Mouse (Mus musculus) MEL (cell line): ENCODE measurements around the gene Ppif.

ENCODE experiments used
- CTCF ChIP-seq, 3 experiments: IDR thresholded peaks in 2 of 3; conservative IDR thresholded peaks in 1 of 3; 2 replicates each; pipeline ENCODE4 v1.5.1; 2011 to 2012; ENCODE audit warnings: low read length in 3 of 3, low read depth in 2 of 3, mild to moderate bottlenecking in 2 of 3, improper control_type of control experiment in 1 of 3, inconsistent platforms in 1 of 3, mixed read lengths in 1 of 3, moderate library complexity in 1 of 3; ENCODE audit not compliant: control insufficient read depth in 1 of 3, insufficient read depth in 1 of 3, poor library complexity in 1 of 3, severe bottlenecking in 1 of 3
- GABPA ChIP-seq: IDR thresholded peaks from 2 replicates; pipeline ENCODE4 v1.6.1; 2012; ENCODE audit warnings: low read depth, mild to moderate bottlenecking, inconsistent platforms, low read length, improper control_type of control experiment, moderate library complexity
- POLR2A ChIP-seq, 2 experiments: IDR thresholded peaks; 2 replicates each; pipeline ENCODE4 v1.6.1; 2011 to 2012; ENCODE audit warnings: low read length in 2 of 2, mild to moderate bottlenecking in 2 of 2, control low read depth in 1 of 2, improper control_type of control experiment in 1 of 2, low read depth in 1 of 2, moderate library complexity in 1 of 2; ENCODE audit not compliant: control insufficient read depth in 1 of 2, insufficient read depth in 1 of 2, poor library complexity in 1 of 2
- POLR2AphosphoS2 ChIP-seq: IDR thresholded peaks from 2 replicates; pipeline ENCODE4 v1.6.1; 2011; ENCODE audit warnings: low read length, improper control_type of control experiment

DNA sequence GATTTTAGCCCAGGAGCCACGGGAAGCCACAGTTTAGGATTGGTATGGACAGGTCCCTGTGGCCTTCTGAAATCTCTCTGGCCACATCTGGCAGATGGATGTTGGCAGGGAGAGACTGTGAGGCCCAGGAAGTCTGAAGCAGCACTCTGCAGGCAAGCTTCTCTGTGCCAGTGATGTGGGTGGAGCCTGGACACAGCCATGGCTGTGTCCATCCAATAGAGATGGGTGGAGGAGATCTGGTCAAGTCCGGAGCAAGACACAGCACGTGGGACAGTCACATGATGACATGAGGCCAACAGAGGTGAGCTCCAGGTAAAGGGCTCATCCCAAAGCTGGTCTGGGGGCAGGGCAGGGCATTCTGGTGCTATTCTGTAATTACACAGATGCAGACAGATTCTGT is 47.3 kb downstream of the Ppif start:
- TF ChIP-seq POLR2A (IDR thresholded peaks at IDR 0.05; ENCODE audit: control insufficient read depth in 1 of 2, insufficient read depth in 1 of 2, low read depth in 1 of 2, low read length in 2 of 2, poor library complexity in 1 of 2), result no peak
- TF ChIP-seq CTCF (IDR thresholded peaks at IDR 0.05 in 2 of 3, conservative IDR thresholded peaks at IDR 0.05 in 1 of 3; ENCODE audit: control insufficient read depth in 1 of 3, insufficient read depth in 1 of 3, low read depth in 2 of 3, low read length in 3 of 3, poor library complexity in 1 of 3, severe bottlenecking in 1 of 3), result no peak
- TF ChIP-seq POLR2AphosphoS2, result no peak
- no peak for TF ChIP-seq GABPA
